Mouse (Mus musculus): ENCODE measurements around the gene Xaf1. TPM values are rescaled to one million over a fixed set of nuclear protein-coding genes. Genes with fewer than 3 reads are reported as not detected.
A peak's percentile ranks its signal among the peaks of the same experiment; 100 is the strongest.

Xaf1 gene
- polyA plus RNA-seq, 1 experiment from 2014 or later: 5.4 TPM

GRCm38 (mm10) chr11:72281852-72282400 is 19.5 kb upstream of the Xaf1 start:
- Histone ChIP-seq H3K27me3 (replicated peaks; ENCODE audit: control insufficient read depth, insufficient read depth, low read length) (no peaks in the 10 kb centered on the region), H3K9me3 (ENCODE audit: control insufficient read depth, low read length) (no peaks in the 10 kb centered on the region), H3K27ac (ENCODE audit: low read length) (no peak overlapping the region), H3K36me3 (ENCODE audit: control insufficient read depth, insufficient read depth, low read length) (no peaks in the 10 kb centered on the region), H3K9ac (ENCODE audit: low read depth, low read length) (no peak overlapping the region), H3K4me1 (ENCODE audit: control insufficient read depth, insufficient read depth, low read length) (no peaks in the 10 kb centered on the region), H3K4me2 (ENCODE audit: low read depth, low read length) (no peak overlapping the region), H3K4me3 (ENCODE audit: low read length) (no peak overlapping the region)
- WGBS: 64% methylated on average over 5 of the region's 5 CpGs
- no peak for ATAC-seq

DNA sequence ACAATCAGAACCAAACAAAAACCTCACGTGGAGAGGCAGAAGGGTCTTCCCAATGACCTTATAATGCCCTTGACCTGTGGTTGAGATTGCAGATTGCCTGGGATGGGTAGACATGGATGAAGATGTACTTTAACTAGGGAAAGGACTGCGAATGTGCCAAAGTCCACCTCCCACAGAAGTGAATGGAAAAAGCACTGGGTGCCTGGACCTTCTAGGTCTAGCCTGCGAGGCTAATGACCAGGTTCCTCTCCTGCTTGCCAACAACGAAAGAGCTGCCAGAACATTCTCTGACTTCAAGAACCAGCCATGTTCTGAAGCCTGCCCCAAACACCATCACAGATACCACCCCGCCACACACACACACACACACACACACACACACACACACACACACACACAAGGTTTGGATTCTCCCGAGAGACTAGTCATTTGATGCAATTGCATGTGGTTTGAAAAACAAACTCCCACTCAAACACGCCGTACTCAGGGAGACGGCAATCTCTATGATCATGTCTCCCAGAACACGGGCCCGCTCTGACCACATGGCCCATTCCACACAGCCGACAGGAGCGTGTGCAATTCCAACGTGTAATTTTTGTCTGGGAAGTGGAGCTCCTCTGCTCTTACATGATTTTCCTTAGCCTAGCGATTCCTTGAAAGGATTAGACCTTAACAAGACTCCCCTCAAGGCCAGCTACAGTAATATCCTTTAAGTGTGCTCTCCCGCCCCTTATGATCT is 17.8 kb upstream of the Xaf1 start:
- ATAC-seq: no peak
- no peaks in the 10 kb centered on the region for H3K9me3 ChIP-seq (ENCODE audit: control insufficient read depth, low read length)
- H3K4me1 ChIP-seq (ENCODE audit: control insufficient read depth, insufficient read depth, low read length): no peaks in the 10 kb centered on the region
- no peaks in the 10 kb centered on the region for H3K36me3 ChIP-seq (ENCODE audit: control insufficient read depth, insufficient read depth, low read length)
- WGBS: 87% methylated on average over 16 of the region's 16 CpGs
- no peak overlapping the region for H3K4me2 ChIP-seq (ENCODE audit: low read depth, low read length)
- no peak overlapping the region for H3K9ac ChIP-seq (ENCODE audit: low read depth, low read length)
- no peaks in the 10 kb centered on the region for H3K27me3 ChIP-seq (replicated peaks; ENCODE audit: control insufficient read depth, insufficient read depth, low read length)
- H3K4me3 ChIP-seq (ENCODE audit: low read length): no peak overlapping the region
- H3K27ac ChIP-seq (ENCODE audit: low read length): no peak overlapping the region

GRCm38 (mm10) chr11:72284532-72285182 is 16.8 kb upstream of the Xaf1 start:
- Histone ChIP-seq H3K36me3 (ENCODE audit: control insufficient read depth, insufficient read depth, low read length) (no peaks in the 10 kb centered on the region), H3K4me3 (ENCODE audit: low read length) (no peak overlapping the region), H3K4me1 (ENCODE audit: control insufficient read depth, insufficient read depth, low read length) (no peaks in the 10 kb centered on the region), H3K9ac (ENCODE audit: low read depth, low read length) (no peak overlapping the region), H3K27ac (ENCODE audit: low read length) (no peak overlapping the region), H3K27me3 (replicated peaks; ENCODE audit: control insufficient read depth, insufficient read depth, low read length) (no peaks in the 10 kb centered on the region), H3K9me3 (ENCODE audit: control insufficient read depth, low read length) (no peaks in the 10 kb centered on the region), H3K4me2 (ENCODE audit: low read depth, low read length) (no peak overlapping the region)
- ATAC-seq: no peak
- WGBS: 78% methylated on average over 14 of the region's 14 CpGs

DNA sequence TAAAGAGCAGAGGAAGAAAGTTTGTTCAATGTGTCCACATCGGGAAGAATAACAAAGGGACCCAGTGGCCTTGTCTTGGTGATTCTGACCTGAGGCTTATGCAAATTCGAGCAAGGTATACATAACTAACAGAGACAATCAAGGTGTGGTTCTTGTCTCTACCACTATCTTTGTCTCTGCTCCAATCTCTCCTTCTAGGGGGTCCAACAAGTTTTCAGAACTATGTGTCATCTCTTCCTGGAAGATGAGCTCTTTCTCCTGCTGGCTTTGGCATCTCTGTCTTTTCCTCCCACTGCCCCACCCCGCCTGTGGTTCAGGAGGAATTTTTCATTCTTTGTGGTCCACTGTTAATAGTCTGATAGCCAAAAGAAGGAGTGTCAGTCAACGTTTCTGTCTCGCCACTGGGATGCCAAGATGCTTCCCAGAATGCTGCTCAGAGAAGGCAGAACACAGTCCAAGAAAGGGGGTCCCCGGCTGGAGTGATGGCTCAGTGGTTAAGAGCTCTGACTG is 15.4 kb upstream of the Xaf1 start:
- Histone ChIP-seq H3K9ac (ENCODE audit: low read depth, low read length) (no peak overlapping the region), H3K4me2 (ENCODE audit: low read depth, low read length) (no peak overlapping the region), H3K4me3 (ENCODE audit: low read length) (no peak overlapping the region), H3K9me3 (ENCODE audit: control insufficient read depth, low read length) (no peaks in the 10 kb centered on the region), H3K36me3 (ENCODE audit: control insufficient read depth, insufficient read depth, low read length) (no peaks in the 10 kb centered on the region), H3K27me3 (replicated peaks; ENCODE audit: control insufficient read depth, insufficient read depth, low read length) (no peaks in the 10 kb centered on the region), H3K4me1 (ENCODE audit: control insufficient read depth, insufficient read depth, low read length) (no peaks in the 10 kb centered on the region), H3K27ac (ENCODE audit: low read length) (no peak overlapping the region)
- no peak for ATAC-seq
- WGBS: 72% methylated on average over 6 of the region's 6 CpGs

DNA sequence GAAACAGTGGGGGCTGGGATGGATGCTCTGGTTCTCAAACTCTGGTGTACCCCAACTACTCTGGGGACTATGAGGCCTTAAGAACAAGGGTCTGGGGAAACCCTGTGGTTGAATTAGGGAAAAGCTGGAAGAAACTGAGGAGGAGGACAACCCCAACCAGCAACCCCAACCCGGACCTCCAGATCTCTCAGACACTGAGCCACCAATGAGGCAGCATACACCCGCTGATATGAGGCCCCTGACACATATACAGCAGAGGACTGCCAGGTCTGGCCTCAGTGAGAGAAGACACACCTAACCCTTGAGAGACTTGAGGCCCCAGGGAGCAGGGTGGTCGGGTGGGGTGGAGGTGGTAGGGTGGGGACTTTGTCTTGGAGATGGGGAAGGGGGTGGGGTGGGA is 14.8 kb upstream of the Xaf1 start:
- Histone ChIP-seq H3K27me3 (replicated peaks; ENCODE audit: control insufficient read depth, insufficient read depth, low read length) (no peaks in the 10 kb centered on the region), H3K4me3 (ENCODE audit: low read length) (no peak overlapping the region), H3K9me3 (ENCODE audit: control insufficient read depth, low read length) (no peaks in the 10 kb centered on the region), H3K4me1 (ENCODE audit: control insufficient read depth, insufficient read depth, low read length) (no peaks in the 10 kb centered on the region), H3K36me3 (ENCODE audit: control insufficient read depth, insufficient read depth, low read length) (no peaks in the 10 kb centered on the region), H3K4me2 (ENCODE audit: low read depth, low read length) (no peak overlapping the region), H3K27ac (ENCODE audit: low read length) (no peak overlapping the region), H3K9ac (ENCODE audit: low read depth, low read length) (no peak overlapping the region)
- 75% methylated on average over 3 of the region's 3 CpGs for WGBS
- ATAC-seq: no peak

DNA sequence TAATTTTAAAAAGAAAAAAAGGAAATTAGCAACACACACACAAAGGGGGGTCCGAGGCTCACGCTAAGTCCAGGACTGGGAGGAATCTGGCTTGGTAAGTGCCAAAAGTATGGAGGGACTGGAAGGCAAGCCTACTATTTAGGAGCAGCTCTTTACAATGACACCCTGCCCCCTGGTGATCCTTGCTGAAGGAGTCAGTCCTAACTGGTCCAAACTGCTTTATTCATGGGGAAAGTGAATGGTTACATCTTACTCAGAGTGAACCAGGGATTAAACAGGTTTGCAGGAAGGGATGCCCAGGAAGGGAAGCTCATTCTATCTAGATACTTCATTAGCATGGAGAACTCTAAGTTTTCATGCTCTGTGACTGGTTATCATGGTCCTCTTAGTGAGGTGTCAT is 14.3 kb upstream of the Xaf1 start:
- Histone ChIP-seq H3K4me3 (ENCODE audit: low read length) (no peak overlapping the region), H3K9me3 (ENCODE audit: control insufficient read depth, low read length) (no peaks in the 10 kb centered on the region), H3K4me1 (ENCODE audit: control insufficient read depth, insufficient read depth, low read length) (no peaks in the 10 kb centered on the region), H3K4me2 (ENCODE audit: low read depth, low read length) (no peak overlapping the region), H3K36me3 (ENCODE audit: control insufficient read depth, insufficient read depth, low read length) (no peaks in the 10 kb centered on the region), H3K27me3 (replicated peaks; ENCODE audit: control insufficient read depth, insufficient read depth, low read length) (no peaks in the 10 kb centered on the region), H3K9ac (ENCODE audit: low read depth, low read length) (no peak overlapping the region), H3K27ac (ENCODE audit: low read length) (no peak overlapping the region)
- no peak for ATAC-seq
- 88% methylated on average over 2 of the region's 2 CpGs for WGBS

DNA sequence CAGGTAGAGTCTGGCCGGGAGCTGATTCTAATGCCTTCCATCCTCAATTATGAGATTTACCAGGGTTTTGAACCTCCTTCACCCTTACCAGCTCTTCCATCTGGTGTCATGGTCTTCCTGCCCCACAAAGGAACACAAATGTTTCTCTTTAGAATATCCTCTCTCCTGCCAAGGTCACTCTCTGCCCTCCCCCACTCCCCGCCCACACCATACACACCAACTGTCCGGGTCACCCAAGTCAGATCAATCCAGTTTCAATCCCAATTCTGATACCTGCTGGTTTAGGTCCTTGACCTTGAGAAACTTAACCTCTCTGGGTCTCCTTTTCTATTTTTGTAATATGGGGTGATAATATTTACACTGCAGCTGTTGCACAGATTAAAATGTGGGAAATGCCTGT is 13.9 kb upstream of the Xaf1 start:
- Histone ChIP-seq H3K9ac (ENCODE audit: low read depth, low read length) (no peak overlapping the region), H3K4me2 (ENCODE audit: low read depth, low read length) (no peak overlapping the region), H3K36me3 (ENCODE audit: control insufficient read depth, insufficient read depth, low read length) (no peaks in the 10 kb centered on the region), H3K27ac (ENCODE audit: low read length) (no peak overlapping the region), H3K4me1 (ENCODE audit: control insufficient read depth, insufficient read depth, low read length) (no peaks in the 10 kb centered on the region), H3K27me3 (replicated peaks; ENCODE audit: control insufficient read depth, insufficient read depth, low read length) (no peaks in the 10 kb centered on the region), H3K4me3 (ENCODE audit: low read length) (no peak overlapping the region), H3K9me3 (ENCODE audit: control insufficient read depth, low read length) (no peaks in the 10 kb centered on the region)
- WGBS: 83% methylated on average over 3 of the region's 3 CpGs
- no peak for ATAC-seq

DNA sequence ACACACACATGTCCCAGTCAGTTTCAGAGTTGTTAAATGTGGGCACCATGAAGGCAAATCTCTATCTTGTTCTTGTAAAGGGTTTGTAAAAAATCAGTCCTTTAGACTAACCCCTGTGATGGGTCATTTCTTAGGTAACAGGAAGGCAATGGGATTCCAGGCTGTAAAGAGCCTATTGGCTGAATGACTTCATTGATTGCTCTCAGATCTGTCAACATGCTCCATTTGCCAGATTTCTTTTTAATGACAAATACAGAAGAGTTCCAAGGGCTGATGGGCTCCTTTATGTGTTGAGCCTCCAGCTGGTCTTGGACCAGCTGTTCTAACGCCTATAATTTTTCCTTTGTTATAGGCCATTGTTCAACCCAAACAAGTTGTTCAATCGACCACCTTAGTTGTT is 8.3 kb upstream of the Xaf1 start:
- no peaks in the 10 kb centered on the region for H3K36me3 ChIP-seq (ENCODE audit: control insufficient read depth, insufficient read depth, low read length)
- no peak for ATAC-seq
- WGBS: 81% methylated on average over 2 of the region's 2 CpGs

DNA sequence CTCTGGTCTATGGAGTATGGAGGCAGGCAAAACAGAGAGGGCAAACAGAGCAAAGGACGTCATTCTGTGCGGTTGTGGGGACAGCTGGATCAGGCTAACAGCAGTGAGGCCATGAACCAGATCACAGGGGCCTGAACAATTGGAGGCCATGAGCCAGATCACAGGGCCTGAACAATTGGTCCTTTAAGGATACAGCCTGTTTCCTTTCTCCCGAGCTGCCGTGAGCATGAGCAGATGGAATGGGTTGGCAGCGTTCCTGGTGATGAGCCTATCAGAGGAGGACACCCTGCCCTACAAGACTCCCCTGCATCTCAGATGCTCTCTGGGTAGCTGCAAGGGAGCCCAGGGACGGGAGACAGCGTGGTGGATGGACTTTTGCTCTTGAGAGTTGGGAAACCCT is 801 bp downstream of the Xaf1 start:
- no peak for ATAC-seq
- Histone ChIP-seq H3K9me3 (ENCODE audit: control insufficient read depth, low read length) (no peaks in the 10 kb centered on the region), H3K27ac (ENCODE audit: low read length) (0 out of 2 replicates have a peak overlapping the region, but pooled peaks have one; percentile 6), H3K36me3 (ENCODE audit: control insufficient read depth, insufficient read depth, low read length) (no peaks in the 10 kb centered on the region), H3K9ac (ENCODE audit: low read depth, low read length) (0 out of 2 replicates have a peak overlapping the region, but pooled peaks have one; percentile 46), H3K4me2 (ENCODE audit: low read depth, low read length) (peak overlapping the region; percentile 44; the same call in 1 of the 2 replicates), H3K4me3 (ENCODE audit: low read length) (peak overlapping the region; percentile 28), H3K27me3 (replicated peaks; ENCODE audit: control insufficient read depth, insufficient read depth, low read length) (no peaks in the 10 kb centered on the region), H3K4me1 (ENCODE audit: control insufficient read depth, insufficient read depth, low read length) (0 out of 2 replicates have a peak, but pooled peaks cover 4% of the 10 kb centered on the region)
- 86% methylated on average over 7 of the region's 7 CpGs for WGBS

More for the DNA sequence above, 8.3 kb upstream of the Xaf1 start:
- H3K9ac ChIP-seq (ENCODE audit: low read depth, low read length): no peak overlapping the region
- H3K27ac ChIP-seq (ENCODE audit: low read length): no peak overlapping the region
- H3K4me2 ChIP-seq (ENCODE audit: low read depth, low read length): no peak overlapping the region
- H3K4me3 ChIP-seq (ENCODE audit: low read length): no peak overlapping the region
- no peaks in the 10 kb centered on the region for H3K9me3 ChIP-seq (ENCODE audit: control insufficient read depth, low read length)
- no peaks in the 10 kb centered on the region for H3K4me1 ChIP-seq (ENCODE audit: control insufficient read depth, insufficient read depth, low read length)
- H3K27me3 ChIP-seq (replicated peaks; ENCODE audit: control insufficient read depth, insufficient read depth, low read length): no peaks in the 10 kb centered on the region
